Mouse (Mus musculus): ENCODE measurements around the gene Ranbp10. TPM values are rescaled to one million over a fixed set of nuclear protein-coding genes. Genes with fewer than 3 reads are reported as not detected.
A peak's percentile ranks its signal among the peaks of the same experiment; 100 is the strongest.
"Not testable (repeated sequence)": the region's sequence is repeated elsewhere in the genome, so short reads cannot be mapped to it uniquely, and the experiment has no call there.

Gene Ranbp10
- total RNA-seq, 1 experiment from 2014 or later = 13.0 TPM

DNA sequence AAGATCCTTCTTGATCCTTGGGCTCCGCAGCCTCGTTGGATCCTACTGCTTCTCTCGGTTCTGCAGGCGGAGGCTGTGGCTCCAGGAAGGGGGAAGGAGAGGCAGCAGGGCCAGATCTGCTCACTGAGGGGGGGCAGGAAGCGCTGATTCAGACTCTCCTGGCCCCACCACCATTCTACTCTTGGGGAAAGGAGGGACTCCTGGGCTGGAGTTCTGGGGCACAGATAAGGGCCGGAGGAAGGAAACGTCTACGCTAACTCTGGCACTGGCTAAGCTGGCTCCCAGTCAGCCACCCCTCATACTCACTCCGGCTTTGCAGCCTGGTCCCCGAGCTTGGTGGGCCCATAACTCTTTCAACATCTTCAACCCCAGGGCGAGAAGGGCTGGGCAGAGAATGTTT, 19.5 kb upstream of the Ranbp10 start:
- no peak for ATAC-seq (replicated peaks; ENCODE audit: insufficient number of reproducible peaks, low FRiP score, low TSS enrichment, poor library complexity, severe bottlenecking)

DNA sequence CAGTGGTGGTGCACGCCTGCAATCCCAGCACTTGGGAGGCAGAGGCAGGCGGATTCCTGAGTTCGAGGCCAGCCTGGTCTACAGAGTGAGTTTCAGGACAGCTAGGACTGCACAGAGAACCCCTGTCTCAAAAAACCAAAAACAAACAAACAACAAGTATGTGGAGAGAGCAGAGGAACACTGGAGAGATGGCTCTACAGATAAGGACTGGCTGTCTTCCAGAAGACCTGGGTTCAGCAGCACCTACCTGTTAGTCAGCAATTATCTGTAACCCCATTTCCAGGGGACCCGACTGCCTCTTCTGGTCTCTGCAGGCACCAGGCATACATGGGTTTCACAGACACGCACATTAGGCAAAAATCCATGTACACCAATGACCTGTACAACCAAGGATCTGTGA, 12.1 kb upstream of the Ranbp10 start:
- ATAC-seq (replicated peaks; ENCODE audit: insufficient number of reproducible peaks, low FRiP score, low TSS enrichment, poor library complexity, severe bottlenecking) = no peak

DNA sequence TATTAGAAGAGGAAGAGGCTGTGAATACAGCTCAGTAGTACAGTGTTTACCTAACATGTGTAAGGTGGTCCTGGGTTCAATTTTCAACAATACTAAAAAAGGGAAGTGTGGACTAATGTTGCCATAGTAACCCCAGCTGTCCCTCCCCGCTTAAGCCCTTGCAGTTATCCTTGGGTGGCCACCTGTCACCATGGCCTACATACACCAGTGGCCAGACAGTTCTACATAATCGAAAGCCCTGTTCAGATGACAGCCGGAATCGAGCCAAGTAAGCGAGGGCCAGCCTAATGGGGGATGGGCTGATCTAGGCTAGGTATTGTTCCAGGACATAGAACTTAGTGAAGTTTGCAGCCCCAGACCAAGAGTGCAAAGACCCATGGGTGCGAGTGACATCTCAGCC, 9.8 kb upstream of the Ranbp10 start:
- ATAC-seq (replicated peaks; ENCODE audit: insufficient number of reproducible peaks, low FRiP score, low TSS enrichment, poor library complexity, severe bottlenecking) = no peak

DNA sequence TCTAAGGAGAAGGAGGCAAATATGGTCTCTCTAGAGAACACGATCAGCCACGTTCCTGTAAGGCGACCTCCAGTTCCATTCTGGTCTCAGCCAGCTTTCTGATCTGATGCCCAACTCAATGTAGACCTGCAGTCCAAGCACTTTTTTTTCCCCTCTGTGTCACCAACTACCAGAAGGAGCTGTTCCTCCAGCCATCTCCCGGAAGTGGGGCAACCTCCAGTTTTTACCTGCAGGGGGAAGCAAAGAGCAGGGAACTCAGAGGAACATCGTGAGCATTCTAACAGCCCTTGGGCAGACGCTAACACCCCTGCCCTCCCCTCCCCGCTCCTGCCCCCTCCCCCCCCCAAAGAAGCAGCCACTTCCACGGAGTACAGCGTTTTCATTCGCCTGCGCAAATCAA, 8.2 kb upstream of the Ranbp10 start:
- peak; percentile 94 for ATAC-seq (replicated peaks; ENCODE audit: insufficient number of reproducible peaks, low FRiP score, low TSS enrichment, poor library complexity, severe bottlenecking)

DNA sequence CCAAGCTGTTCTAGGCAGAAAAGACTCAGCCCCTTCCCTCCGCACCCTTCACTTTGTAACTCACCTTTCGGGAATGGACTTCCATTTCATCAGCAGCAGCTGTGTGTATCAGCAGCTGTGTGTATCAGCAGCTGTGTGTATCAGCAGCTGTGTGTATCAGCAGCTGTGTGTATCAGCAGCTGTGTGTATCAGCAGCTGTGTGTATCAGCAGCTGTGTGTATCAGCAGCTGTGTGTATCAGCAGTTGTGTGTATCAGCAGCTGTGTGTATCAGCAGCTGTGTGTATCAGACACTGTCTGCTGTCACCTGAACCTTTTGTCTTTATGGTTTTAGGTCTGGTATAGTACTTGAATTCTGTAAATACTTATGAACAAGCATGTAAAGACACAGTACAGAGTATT, 6.6 kb upstream of the Ranbp10 start:
- ATAC-seq (replicated peaks; ENCODE audit: insufficient number of reproducible peaks, low FRiP score, low TSS enrichment, poor library complexity, severe bottlenecking) = not testable (repeated sequence)

DNA sequence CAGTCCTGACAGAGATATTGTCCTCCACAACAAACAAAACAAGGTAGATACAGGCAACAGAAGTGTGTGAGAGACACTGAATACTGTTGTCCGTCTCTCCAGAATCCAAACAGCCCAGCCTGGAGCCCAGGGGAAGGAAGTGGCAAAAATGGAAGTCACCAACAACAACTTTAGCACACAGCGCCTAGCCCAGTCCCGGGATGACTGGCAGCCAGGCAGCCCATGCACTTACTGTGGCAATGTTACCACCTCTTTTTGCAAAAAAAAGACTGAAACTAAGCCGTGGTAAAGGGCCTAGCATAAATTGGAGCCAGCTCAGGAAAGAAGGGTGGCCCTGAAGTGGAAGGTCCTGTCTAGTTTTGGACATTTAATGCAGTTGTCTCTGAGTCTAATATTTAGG, 771 bp downstream of the Ranbp10 start:
- ATAC-seq (replicated peaks; ENCODE audit: insufficient number of reproducible peaks, low FRiP score, low TSS enrichment, poor library complexity, severe bottlenecking) = no peak

DNA sequence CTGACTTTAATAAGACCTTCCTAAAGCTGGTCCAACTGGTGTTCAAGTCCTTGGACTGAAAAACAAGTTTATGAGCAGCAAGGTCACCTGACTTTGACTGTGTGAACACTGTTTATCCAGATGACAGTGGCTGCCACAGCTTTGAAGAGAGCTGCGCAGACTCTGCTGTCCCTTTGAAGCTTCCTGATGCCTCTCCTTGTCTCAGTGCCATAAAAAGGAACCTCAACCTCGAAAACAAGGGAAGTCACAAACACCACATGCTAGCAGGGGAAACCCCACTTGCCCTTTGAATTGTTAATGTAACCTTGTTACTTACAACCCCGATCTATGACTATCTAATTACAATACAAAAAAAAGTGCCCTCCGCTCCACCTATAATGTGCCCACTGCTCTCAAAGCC, 1.6 kb downstream of the Ranbp10 start:
- ATAC-seq (replicated peaks; ENCODE audit: insufficient number of reproducible peaks, low FRiP score, low TSS enrichment, poor library complexity, severe bottlenecking) = peak; percentile 41

DNA sequence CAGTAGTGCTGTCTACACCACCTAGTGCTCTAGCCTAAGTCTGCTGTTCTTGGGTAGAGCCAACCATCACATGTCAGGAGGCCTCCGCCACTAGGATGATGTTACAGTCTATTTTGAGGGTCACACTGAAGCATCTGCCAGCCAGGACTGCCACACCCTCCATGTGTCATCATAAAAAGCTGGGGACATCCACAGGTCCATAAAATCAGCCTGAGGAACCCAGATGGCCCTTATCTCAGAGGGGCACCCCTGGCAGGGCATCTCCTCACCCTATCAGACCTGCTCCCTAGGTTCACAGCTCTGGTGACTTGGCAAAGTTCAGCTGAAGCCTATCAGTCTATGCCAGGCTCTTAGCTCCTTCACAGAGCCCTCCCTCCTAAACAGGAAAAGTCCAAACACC, 6.2 kb downstream of the Ranbp10 start:
- no peak for ATAC-seq (replicated peaks; ENCODE audit: insufficient number of reproducible peaks, low FRiP score, low TSS enrichment, poor library complexity, severe bottlenecking)

DNA sequence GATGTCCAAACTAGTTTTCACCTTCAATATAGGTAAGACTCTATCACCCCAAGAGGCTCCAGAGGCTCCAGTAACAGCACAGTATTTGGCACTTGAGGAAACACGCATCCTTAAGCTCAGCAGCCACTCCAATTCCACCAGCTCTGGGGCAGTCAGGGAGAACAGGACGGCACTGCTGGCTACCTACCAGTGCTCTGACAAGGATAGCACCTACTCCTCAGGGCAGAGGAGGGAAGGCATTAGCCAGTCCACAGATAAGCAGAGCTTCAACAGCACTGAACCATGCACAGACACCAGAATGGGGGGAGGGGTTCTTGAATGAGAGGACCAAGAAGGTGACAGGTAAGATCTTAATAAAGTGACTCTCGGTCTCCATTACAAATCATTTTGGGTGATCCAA, 7.5 kb downstream of the Ranbp10 start:
- no peak for ATAC-seq (replicated peaks; ENCODE audit: insufficient number of reproducible peaks, low FRiP score, low TSS enrichment, poor library complexity, severe bottlenecking)

DNA sequence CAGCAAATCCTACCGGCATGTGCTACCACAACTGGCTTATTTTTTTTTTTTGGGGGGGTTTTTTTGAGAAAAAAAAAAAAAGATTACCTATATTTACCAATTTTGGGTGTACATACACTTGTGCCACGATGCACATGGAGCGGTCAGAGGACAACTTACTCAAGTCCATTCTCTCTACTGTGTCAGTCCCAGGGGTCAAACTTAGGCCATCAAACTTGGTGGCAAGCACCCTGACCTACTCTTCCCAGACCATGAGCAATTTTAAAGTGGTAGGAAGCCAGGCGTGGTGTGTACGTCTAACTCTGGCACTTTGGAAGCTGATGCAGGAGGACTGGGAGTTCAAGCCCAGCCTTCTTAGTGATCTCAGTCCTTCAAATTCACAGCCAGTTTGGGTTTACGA, 13.9 kb downstream of the Ranbp10 start:
- no peak for ATAC-seq (replicated peaks; ENCODE audit: insufficient number of reproducible peaks, low FRiP score, low TSS enrichment, poor library complexity, severe bottlenecking)

DNA sequence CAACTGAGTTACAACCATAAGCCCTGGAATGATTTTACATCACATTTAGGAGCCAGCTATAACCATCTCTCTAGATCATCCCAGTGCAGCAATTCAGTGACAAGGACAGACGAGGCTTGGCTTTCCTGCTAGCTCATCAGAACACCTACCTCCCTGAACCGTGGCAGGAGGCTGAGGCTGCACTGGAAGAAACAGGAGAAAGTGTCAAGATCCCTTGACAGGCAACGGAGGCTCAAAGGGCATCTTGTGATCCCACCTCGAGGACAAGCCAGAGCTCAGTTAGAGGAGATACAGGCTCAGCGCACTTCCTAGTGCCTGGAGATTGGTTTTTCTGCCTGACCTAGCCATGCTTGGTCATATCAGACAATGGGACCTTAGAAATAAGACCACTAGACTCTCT, 14.6 kb downstream of the Ranbp10 start:
- no peak for ATAC-seq (replicated peaks; ENCODE audit: insufficient number of reproducible peaks, low FRiP score, low TSS enrichment, poor library complexity, severe bottlenecking)

DNA sequence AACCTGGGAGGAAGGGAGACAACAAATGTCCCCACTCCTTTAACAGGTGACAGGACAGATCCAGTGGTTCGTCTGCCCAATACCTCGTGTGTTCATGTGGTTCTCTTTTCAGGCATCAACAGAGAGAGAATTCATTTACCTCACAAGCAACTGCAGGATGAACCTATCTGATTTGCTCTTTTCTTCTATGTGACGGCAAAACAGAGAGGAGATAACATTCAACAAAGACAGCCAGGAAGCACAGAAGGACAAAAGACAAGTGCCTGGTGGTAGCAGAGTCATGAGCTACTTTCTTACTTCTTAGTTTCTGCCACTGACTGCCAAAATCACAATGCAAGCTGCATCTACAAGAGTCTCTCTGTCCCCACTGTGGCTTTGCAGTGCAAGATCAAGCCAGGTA, 15.6 kb downstream of the Ranbp10 start:
- ATAC-seq (replicated peaks; ENCODE audit: insufficient number of reproducible peaks, low FRiP score, low TSS enrichment, poor library complexity, severe bottlenecking) = no peak

DNA sequence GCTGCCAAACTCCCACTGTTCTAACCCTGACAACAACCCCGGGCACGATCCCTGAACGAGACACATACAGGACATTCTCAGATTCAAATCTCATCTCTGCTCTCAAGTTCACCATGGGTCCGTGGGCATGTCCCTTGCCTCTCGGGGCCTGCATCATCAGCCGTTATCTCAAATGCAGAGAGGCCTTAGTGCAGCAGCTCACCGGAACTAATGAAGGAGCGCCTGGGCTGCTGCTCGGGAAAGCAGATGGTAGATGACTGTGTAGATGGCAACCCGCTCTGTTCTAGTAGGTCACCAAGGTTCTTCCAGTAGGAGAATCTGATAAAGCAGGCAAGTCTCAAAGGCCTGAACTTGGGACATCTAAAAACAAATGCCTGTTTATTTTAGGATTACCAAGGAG, 16.1 kb downstream of the Ranbp10 start:
- no peak for ATAC-seq (replicated peaks; ENCODE audit: insufficient number of reproducible peaks, low FRiP score, low TSS enrichment, poor library complexity, severe bottlenecking)

DNA sequence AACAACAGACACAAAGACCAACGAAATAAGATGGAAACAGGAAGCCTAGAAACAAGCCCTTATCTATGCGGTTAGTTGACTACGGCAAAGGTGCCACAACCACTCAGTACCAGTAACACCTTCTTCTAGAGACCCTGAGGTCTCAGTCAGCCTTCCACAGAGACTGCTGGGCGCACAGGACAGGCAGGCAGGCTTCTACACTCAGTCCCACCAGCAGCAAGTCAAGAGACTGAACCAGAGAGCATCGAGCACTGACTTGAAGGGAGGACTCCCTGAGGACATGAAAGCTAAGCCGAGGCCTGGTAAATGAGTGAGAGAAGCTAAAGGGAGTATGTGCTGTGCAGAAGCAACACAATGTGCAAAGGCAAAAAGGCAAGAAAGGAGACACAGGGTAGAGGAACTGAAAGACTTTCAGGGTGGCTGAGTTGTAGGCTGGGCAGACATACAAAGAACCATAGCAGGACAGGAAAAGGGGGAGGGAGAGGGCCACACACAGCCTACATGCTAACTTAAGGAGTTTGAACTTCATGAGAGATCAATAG, 16.8 kb downstream of the Ranbp10 start:
- peak; percentile 45; the same call in 1 of the 2 replicates for ATAC-seq (replicated peaks; ENCODE audit: insufficient number of reproducible peaks, low FRiP score, low TSS enrichment, poor library complexity, severe bottlenecking)

DNA sequence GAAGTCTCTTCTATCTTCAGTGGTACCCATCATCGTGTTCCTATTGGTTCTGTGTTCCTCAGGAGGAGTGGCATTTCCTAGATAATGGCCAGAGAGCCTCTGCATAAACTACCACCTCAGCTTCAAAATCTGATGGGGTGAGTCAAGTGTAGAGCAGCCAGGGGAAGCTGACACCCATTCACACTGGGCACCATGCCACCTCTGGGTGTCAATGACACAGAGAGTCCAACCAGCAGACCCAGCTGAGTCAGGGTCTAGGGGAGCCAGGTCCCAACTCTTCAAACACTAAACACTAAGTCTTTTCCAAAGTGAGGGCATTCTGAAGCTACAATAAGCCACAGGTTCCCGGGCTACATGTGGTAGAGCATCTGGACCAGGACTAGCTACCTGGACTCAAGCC, 18.7 kb downstream of the Ranbp10 start:
- no peak for ATAC-seq (replicated peaks; ENCODE audit: insufficient number of reproducible peaks, low FRiP score, low TSS enrichment, poor library complexity, severe bottlenecking)

DNA sequence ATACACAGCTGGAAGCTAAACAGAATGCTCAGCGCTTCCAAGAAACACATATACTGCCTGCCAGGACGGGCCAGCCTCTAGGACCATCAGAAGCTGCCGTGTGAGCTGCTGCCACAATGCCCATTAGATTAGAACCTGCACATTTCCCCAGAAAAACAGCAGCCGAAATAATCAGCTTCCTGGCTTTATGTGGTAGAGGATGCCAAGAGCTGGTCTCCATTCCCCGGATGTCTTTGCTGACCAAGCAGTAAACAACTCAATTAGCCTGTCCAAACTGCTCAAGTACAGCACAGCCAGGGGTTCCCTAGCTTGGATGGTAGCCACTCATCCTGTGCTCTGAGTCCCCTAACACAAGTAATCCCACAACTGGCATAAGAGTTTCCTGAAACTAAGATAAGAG, 19.4 kb downstream of the Ranbp10 start:
- no peak for ATAC-seq (replicated peaks; ENCODE audit: insufficient number of reproducible peaks, low FRiP score, low TSS enrichment, poor library complexity, severe bottlenecking)

DNA sequence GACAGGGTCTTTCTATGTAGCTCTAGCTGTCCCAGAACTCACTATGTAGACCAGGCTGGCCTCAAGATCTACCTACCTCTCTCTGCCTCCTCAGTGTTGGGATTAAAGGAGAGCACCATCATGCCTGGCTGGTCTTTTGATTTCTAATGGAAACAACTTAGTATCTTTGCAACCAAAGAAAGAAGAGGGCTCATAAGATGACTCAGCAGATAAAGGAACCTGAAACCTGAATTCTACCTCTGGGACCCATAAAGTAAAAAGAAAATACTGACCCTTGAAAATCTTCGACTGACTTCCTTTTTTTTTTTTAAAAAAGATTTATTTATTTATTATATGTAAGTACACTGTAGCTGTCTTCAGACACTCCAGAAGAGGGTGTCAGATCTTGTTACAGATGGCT, 21.2 kb downstream of the Ranbp10 start:
- ATAC-seq (replicated peaks; ENCODE audit: insufficient number of reproducible peaks, low FRiP score, low TSS enrichment, poor library complexity, severe bottlenecking) = no peak

DNA sequence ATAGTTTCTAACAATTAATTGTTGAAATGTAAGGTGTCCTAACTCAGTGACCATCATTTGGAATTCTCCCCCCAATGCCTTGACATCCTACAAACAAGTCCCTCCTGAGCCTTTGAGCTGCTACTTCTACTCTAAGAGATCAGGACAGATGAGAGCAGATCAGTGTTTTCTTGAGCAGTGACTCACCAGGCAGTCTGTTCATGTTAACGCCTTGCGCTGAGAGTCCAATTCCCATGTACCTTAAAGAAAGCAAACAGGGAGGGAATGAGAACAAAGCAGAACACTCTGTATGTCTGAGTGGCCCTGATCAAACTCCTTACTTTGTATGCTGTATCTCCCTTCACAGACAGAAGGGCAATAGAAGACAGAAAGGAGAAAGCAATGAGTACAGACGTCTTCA, 21.8 kb downstream of the Ranbp10 start:
- no peak for ATAC-seq (replicated peaks; ENCODE audit: insufficient number of reproducible peaks, low FRiP score, low TSS enrichment, poor library complexity, severe bottlenecking)

DNA sequence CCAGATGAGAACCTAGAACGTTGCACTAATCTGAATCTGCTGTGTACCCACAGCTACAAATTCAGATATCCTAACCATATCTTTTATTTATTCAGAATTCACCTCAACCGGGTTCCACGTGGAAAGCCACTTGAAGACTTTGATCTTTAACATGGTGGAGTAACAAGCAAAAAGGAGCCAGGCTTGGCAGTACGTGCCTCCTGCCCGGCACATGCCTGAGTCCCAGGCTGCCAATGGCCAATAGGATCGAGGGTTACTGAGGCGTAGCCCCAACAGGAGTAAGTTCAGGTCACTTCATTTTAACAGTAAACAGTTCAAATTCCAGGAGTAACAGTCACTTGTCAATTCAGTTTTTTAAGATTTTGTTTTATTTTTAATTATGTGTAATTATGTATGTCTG, 22.4 kb downstream of the Ranbp10 start:
- no peak for ATAC-seq (replicated peaks; ENCODE audit: insufficient number of reproducible peaks, low FRiP score, low TSS enrichment, poor library complexity, severe bottlenecking)

DNA sequence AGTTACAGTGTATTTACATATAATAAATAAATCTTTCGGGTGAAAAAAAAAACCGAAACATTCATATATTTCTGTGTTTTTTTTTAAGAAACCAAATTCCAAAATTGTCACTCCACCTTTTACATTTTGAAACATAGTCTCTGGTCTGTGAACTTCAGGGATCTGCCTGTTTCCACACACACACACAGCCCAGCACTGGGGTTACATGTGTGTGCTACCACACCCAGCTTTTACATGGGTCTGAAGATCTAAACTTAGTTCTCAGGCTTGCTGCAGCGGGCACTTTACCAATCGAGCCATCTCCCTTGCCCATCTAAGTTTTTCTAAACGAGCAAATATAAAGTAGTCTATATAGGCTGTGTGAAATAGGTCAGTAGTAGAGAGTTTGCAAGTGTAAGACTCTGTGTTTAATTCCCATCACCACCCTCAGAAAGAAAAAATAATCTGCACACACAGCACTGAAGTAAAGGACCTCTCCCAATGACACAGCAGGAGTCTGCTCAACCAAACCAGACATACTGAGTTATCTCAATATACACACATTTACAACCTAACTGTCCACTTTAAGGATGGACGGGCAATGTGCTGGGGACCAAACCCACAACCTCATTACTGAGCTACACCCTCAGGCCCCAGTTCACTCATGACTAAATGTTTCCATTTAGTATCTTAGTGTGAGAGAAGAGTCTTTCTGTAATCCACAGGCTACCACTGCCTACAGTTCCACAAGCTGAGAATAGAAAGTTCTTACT, 25.8 kb downstream of the Ranbp10 start:
- ATAC-seq (replicated peaks; ENCODE audit: insufficient number of reproducible peaks, low FRiP score, low TSS enrichment, poor library complexity, severe bottlenecking) = no peak

Measured in monocyte, adult 5-6 weeks (primary cell).